Mouse (Mus musculus): ENCODE results near the gene Slc9a8.

GRCm38 (mm10) chr2:167468444-167468843, 46.9 kb downstream of the Slc9a8 start:
- no peak for TF ChIP-seq POLR2A (IDR thresholded peaks at IDR 0.05; ENCODE audit: insufficient read length, low read depth)
- no peak for TF ChIP-seq E2F4 (IDR thresholded peaks at IDR 0.05; ENCODE audit: insufficient read depth)
- no peak for TF ChIP-seq USF1 (IDR thresholded peaks at IDR 0.05; ENCODE audit: low read depth)
- no peak for TF ChIP-seq MAX (IDR thresholded peaks at IDR 0.05; ENCODE audit: low read depth)
- no peak for TF ChIP-seq REST (IDR thresholded peaks at IDR 0.05; ENCODE audit: insufficient read depth, insufficient read length)
- TF ChIP-seq TCF12 (IDR thresholded peaks at IDR 0.05; ENCODE audit: insufficient read depth, poor library complexity, severe bottlenecking) = no peak
- no peak for TF ChIP-seq POLR2AphosphoS2 (IDR thresholded peaks at IDR 0.05; ENCODE audit: insufficient read length, low read depth)
- no peak for TF ChIP-seq CEBPB (IDR thresholded peaks at IDR 0.05; ENCODE audit: insufficient read depth, poor library complexity, severe bottlenecking)
- no peak for TF ChIP-seq TCF3 (IDR thresholded peaks at IDR 0.05; ENCODE audit: insufficient read length, low read depth)
- TF ChIP-seq MYOG (IDR thresholded peaks at IDR 0.05; ENCODE audit: control insufficient read depth in 1 of 3, insufficient read depth in 1 of 3, insufficient read length in 2 of 3, low read depth in 2 of 3) = no peak
- TF ChIP-seq MYOD1 (IDR thresholded peaks at IDR 0.05; ENCODE audit: control insufficient read depth in 1 of 3, insufficient read length in 2 of 3, low read depth in 2 of 3) = no peak

All from myocyte (in vitro differentiated cells).